Mouse (Mus musculus) cortical plate, adult 2 months (tissue): ENCODE results near the gene Abcg5.

ENCODE experiments used
- CTCF ChIP-seq: fragments of 200-500 bp; IDR thresholded peaks from 2 replicates; pipeline ENCODE4 v1.5.1; 2011; ENCODE audit warnings: mild to moderate bottlenecking, control low read depth, low read length; ENCODE audit not compliant: insufficient read depth; ENCODE audit errors: extremely low read depth
- POLR2A ChIP-seq: fragments of 200-500 bp; IDR thresholded peaks from 2 replicates; pipeline ENCODE4 v1.6.1; 2011; ENCODE audit warnings: mild to moderate bottlenecking, low read length, control low read depth; ENCODE audit not compliant: insufficient read depth; ENCODE audit errors: extremely low read depth

DNA sequence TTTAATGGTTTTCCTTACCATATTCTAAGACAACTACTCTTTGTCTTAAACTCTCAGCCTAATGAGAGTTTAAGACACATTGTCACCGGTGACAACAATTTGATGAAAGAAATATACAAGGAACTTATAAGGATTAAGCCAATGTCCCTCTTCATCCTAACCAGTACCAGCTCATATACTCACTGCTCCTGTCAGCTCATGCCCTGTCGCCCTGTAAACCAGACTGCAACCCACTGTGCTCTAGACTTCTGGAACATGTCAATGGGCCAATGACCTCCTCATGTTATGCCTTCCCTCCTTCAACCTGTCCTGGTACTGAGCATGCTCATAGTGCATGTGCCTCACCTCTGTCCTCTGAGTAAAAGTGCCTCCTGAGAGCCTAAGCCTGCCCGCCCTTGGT, 15.0 kb downstream of the Abcg5 start:
- no peak for TF ChIP-seq POLR2A
- TF ChIP-seq CTCF: no peak
